Mouse (Mus musculus) bone marrow, adult 2 months (tissue): ENCODE data around the gene 4933427D14Rik.

Experiments
- CTCF ChIP-seq: fragments of 200-500 bp; IDR thresholded peaks from 2 replicates; pipeline ENCODE4 v1.5.1; 2011; ENCODE audit warnings: low read length, control low read depth; ENCODE audit not compliant: control insufficient read depth, insufficient read depth
- POLR2A ChIP-seq: fragments of 200-500 bp; IDR thresholded peaks from 2 replicates; pipeline ENCODE4 v1.6.1; 2011; ENCODE audit warnings: low read depth, mild to moderate bottlenecking, control low read depth, low read length, borderline replicate concordance; ENCODE audit not compliant: control insufficient read depth

DNA sequence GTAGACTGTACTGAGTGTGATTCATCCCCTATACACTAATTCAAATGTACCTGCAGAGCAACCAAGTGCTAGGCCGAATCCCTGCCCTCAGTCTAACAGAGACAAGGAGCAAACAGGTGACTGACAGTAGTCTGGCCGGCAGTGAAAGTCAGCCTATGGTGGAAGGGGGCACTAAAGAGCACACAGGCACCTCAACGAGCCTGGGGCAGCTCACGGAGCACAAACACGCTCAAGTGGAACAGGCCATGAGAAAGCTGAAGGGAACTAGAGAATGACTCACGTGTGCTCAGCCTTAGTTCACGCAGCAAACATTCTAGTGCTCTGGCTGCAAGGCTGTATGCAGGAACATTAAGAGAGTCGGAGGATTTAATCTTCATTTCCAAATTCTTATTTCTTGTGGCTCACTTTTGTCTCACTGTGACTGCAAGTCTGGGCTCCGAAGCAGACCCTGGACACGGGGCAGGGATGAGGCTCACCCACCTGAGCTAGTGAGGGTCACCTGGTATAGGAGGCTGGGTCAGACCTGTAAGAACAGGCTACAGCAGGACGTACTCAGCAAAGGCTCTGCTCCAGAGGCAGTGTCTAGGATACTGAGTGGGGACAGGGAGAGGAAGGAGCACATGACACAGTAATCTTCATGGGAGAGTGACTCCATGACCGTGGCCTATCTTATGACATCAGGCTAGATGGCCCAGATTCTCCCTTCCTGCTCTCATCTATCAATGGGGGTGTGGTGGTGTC is 54.0 kb downstream of the 4933427D14Rik start:
- TF ChIP-seq CTCF (no peak), POLR2A (no peak)
